Mouse (Mus musculus) MEL (cell line): ENCODE results near the gene Spry1. TPM values are rescaled to one million over a fixed set of nuclear protein-coding genes. Genes with fewer than 3 reads are reported as not detected.

Experiments
- DNase-seq: peaks from one replicate; pipeline ENCODE4 v3.0.0; 2011; ENCODE audit warnings: low read depth, low spot score
- H3K27ac ChIP-seq: 2 replicates; pipeline ENCODE4 v1.5.1; 2012; ENCODE audit warnings: low read depth, mild to moderate bottlenecking, control low read depth, low read length, moderate library complexity; ENCODE audit not compliant: control insufficient read depth
- H3K27me3 ChIP-seq, 2 experiments: fragments of 150-350 bp in 1 of 2; sonication (generic) in 1 of 2; 2 replicates each; pipeline ENCODE4 v1.6.1; 2012; ENCODE audit warnings: low read length in 2 of 2, mild to moderate bottlenecking in 2 of 2, improper control_type of control experiment in 1 of 2, moderate library complexity in 1 of 2; ENCODE audit not compliant: insufficient read depth in 2 of 2, control insufficient read depth in 1 of 2
- H3K36me3 ChIP-seq, 2 experiments: 2 replicates each; pipeline ENCODE4 v1.6.1; 2012 to 2014; ENCODE audit warnings: low read length in 2 of 2, improper control_type of control experiment in 1 of 2, inconsistent platforms in 1 of 2, mild to moderate bottlenecking in 1 of 2; ENCODE audit not compliant: insufficient read depth in 2 of 2, control insufficient read depth in 1 of 2
- H3K4me1 ChIP-seq, 2 experiments: fragments of 150-350 bp in 1 of 2; sonication (generic) in 1 of 2; 2 replicates each; pipeline ENCODE4 v1.6.1; 2012; ENCODE audit warnings: low read length in 2 of 2, improper control_type of control experiment in 1 of 2, mild to moderate bottlenecking in 1 of 2; ENCODE audit not compliant: insufficient read depth in 2 of 2, control insufficient read depth in 1 of 2
- H3K4me3 ChIP-seq, 2 experiments: fragments of 150-350 bp in 1 of 2; sonication (generic) in 1 of 2; 2 replicates each; pipeline ENCODE4 v1.5.1; 2012; ENCODE audit warnings: low read depth in 2 of 2, low read length in 2 of 2, mild to moderate bottlenecking in 2 of 2, moderate library complexity in 2 of 2, control low read depth in 1 of 2, improper control_type of control experiment in 1 of 2; ENCODE audit not compliant: control insufficient read depth in 1 of 2, insufficient read depth in 1 of 2
- H3K79me2 ChIP-seq: 2 replicates; pipeline ENCODE4 v1.6.1; 2012; ENCODE audit warnings: mild to moderate bottlenecking, low read length, moderate library complexity; ENCODE audit not compliant: control insufficient read depth, poor library complexity, insufficient read depth
- H3K9ac ChIP-seq: 2 replicates; pipeline ENCODE4 v1.6.1; 2012; ENCODE audit warnings: low read depth, mild to moderate bottlenecking, control low read depth, low read length, moderate library complexity; ENCODE audit not compliant: control insufficient read depth, poor library complexity, severe bottlenecking
- H3K9me3 ChIP-seq: fragments of 150-350 bp; sonication (generic); replicated peaks from 2 replicates; pipeline ENCODE4 v1.6.1; 2012; ENCODE audit warnings: mild to moderate bottlenecking, low read length, improper control_type of control experiment, moderate library complexity; ENCODE audit not compliant: insufficient read depth
- BHLHE40 ChIP-seq: IDR thresholded peaks from 2 replicates; pipeline ENCODE4 v1.6.1; 2012; ENCODE audit warnings: low read depth, mild to moderate bottlenecking, inconsistent platforms, low read length, improper control_type of control experiment, borderline replicate concordance
- CHD1 ChIP-seq: IDR thresholded peaks from 2 replicates; pipeline ENCODE4 v1.6.1; 2012; ENCODE audit warnings: low read depth, mild to moderate bottlenecking, inconsistent platforms, low read length, improper control_type of control experiment
- CHD2 ChIP-seq: IDR thresholded peaks from 2 replicates; pipeline ENCODE4 v1.6.1; 2011; ENCODE audit warnings: low read length, improper control_type of control experiment
- CTCF ChIP-seq, 3 experiments: IDR thresholded peaks in 2 of 3; conservative IDR thresholded peaks in 1 of 3; 2 replicates each; pipeline ENCODE4 v1.5.1; 2011 to 2012; ENCODE audit warnings: low read length in 3 of 3, low read depth in 2 of 3, mild to moderate bottlenecking in 2 of 3, improper control_type of control experiment in 1 of 3, inconsistent platforms in 1 of 3, mixed read lengths in 1 of 3, moderate library complexity in 1 of 3; ENCODE audit not compliant: control insufficient read depth in 1 of 3, insufficient read depth in 1 of 3, poor library complexity in 1 of 3, severe bottlenecking in 1 of 3
- E2F4 ChIP-seq: IDR thresholded peaks from 2 replicates; pipeline ENCODE4 v1.6.1; 2011; ENCODE audit warnings: low read depth, low read length, improper control_type of control experiment, borderline replicate concordance
- ELF1 ChIP-seq: IDR thresholded peaks from 2 replicates; pipeline ENCODE4 v1.6.1; 2014; ENCODE audit warnings: low read depth, mild to moderate bottlenecking, inconsistent platforms, low read length, improper control_type of control experiment, moderate library complexity
- EP300 ChIP-seq, 2 experiments: IDR thresholded peaks; 2 replicates each; pipeline ENCODE4 v1.6.1; 2011; ENCODE audit warnings: improper control_type of control experiment in 2 of 2, low read length in 2 of 2, low read depth in 1 of 2, mild to moderate bottlenecking in 1 of 2
- ETS1 ChIP-seq: IDR thresholded peaks from 2 replicates; pipeline ENCODE4 v1.6.1; 2012; ENCODE audit warnings: low read depth, mild to moderate bottlenecking, inconsistent platforms, low read length, improper control_type of control experiment, moderate library complexity
- GABPA ChIP-seq: IDR thresholded peaks from 2 replicates; pipeline ENCODE4 v1.6.1; 2012; ENCODE audit warnings: low read depth, mild to moderate bottlenecking, inconsistent platforms, low read length, improper control_type of control experiment, moderate library complexity
- GATA1 ChIP-seq: IDR thresholded peaks from 2 replicates; pipeline ENCODE4 v1.6.1; 2011; ENCODE audit warnings: low read depth, low read length, improper control_type of control experiment
- HCFC1 ChIP-seq: IDR thresholded peaks from 2 replicates; pipeline ENCODE4 v1.6.1; 2012; ENCODE audit warnings: low read depth, mild to moderate bottlenecking, inconsistent platforms, low read length, improper control_type of control experiment, moderate library complexity
- JUND ChIP-seq: IDR thresholded peaks from 2 replicates; pipeline ENCODE4 v1.6.1; 2011; ENCODE audit warnings: low read depth, mild to moderate bottlenecking, improper control_type of control experiment, low read length
- KAT2A ChIP-seq: conservative IDR thresholded peaks from 2 replicates; pipeline ENCODE4 v1.6.1; 2012; ENCODE audit warnings: low read depth, low read length, improper control_type of control experiment, inconsistent platforms
- MAX ChIP-seq: IDR thresholded peaks from 2 replicates; pipeline ENCODE4 v1.6.1; 2011; ENCODE audit warnings: low read length, improper control_type of control experiment
- MAZ ChIP-seq: IDR thresholded peaks from 2 replicates; pipeline ENCODE4 v1.6.1; 2012; ENCODE audit warnings: low read depth, mild to moderate bottlenecking, inconsistent platforms, low read length, improper control_type of control experiment
- MEF2A ChIP-seq: IDR thresholded peaks from 2 replicates; pipeline ENCODE4 v1.6.1; 2014; ENCODE audit warnings: low read depth, mild to moderate bottlenecking, inconsistent platforms, low read length, improper control_type of control experiment; ENCODE audit not compliant: poor library complexity, insufficient replicate concordance, severe bottlenecking; ENCODE audit errors: extremely low read depth
- MXI1 ChIP-seq: IDR thresholded peaks from 2 replicates; pipeline ENCODE4 v1.6.1; 2011; ENCODE audit warnings: mild to moderate bottlenecking, low read depth, low read length, improper control_type of control experiment
- MYB ChIP-seq: IDR thresholded peaks from 2 replicates; pipeline ENCODE4 v1.6.1; 2011; ENCODE audit warnings: mild to moderate bottlenecking, low read depth, low read length, improper control_type of control experiment
- MYC ChIP-seq: IDR thresholded peaks from 2 replicates; pipeline ENCODE4 v1.6.1; 2011; ENCODE audit warnings: low read depth, mild to moderate bottlenecking, low read length, improper control_type of control experiment, moderate library complexity
- NELFE ChIP-seq: IDR thresholded peaks from 2 replicates; pipeline ENCODE4 v1.6.1; 2011; ENCODE audit warnings: low read depth, low read length, improper control_type of control experiment
- NRF1 ChIP-seq: IDR thresholded peaks from 2 replicates; pipeline ENCODE4 v1.6.1; 2014; ENCODE audit warnings: low read depth, mild to moderate bottlenecking, inconsistent platforms, low read length, improper control_type of control experiment, moderate library complexity; ENCODE audit not compliant: poor library complexity, insufficient read depth, severe bottlenecking
- POLR2A ChIP-seq, 2 experiments: IDR thresholded peaks; 2 replicates each; pipeline ENCODE4 v1.6.1; 2011 to 2012; ENCODE audit warnings: low read length in 2 of 2, mild to moderate bottlenecking in 2 of 2, control low read depth in 1 of 2, improper control_type of control experiment in 1 of 2, low read depth in 1 of 2, moderate library complexity in 1 of 2; ENCODE audit not compliant: control insufficient read depth in 1 of 2, insufficient read depth in 1 of 2, poor library complexity in 1 of 2
- POLR2AphosphoS5 ChIP-seq: IDR thresholded peaks from 2 replicates; pipeline ENCODE4 v1.6.1; 2012; ENCODE audit warnings: low read depth, borderline replicate concordance, mild to moderate bottlenecking, inconsistent platforms, low read length, moderate library complexity, mixed read lengths
- RAD21 ChIP-seq: IDR thresholded peaks from 2 replicates; pipeline ENCODE4 v1.6.1; 2011; ENCODE audit warnings: mild to moderate bottlenecking, low read depth, low read length, improper control_type of control experiment
- RCOR1 ChIP-seq: IDR thresholded peaks from 2 replicates; pipeline ENCODE4 v1.6.1; 2012; ENCODE audit warnings: low read depth, mild to moderate bottlenecking, inconsistent platforms, low read length, improper control_type of control experiment
- SMC3 ChIP-seq: IDR thresholded peaks from 2 replicates; pipeline ENCODE4 v1.6.1; 2011; ENCODE audit warnings: low read depth, low read length, improper control_type of control experiment
- TBP ChIP-seq: IDR thresholded peaks from 2 replicates; pipeline ENCODE4 v1.8.0; 2011; ENCODE audit warnings: low read depth, low read length, improper control_type of control experiment
- TCF12 ChIP-seq: IDR thresholded peaks from 2 replicates; pipeline ENCODE4 v1.6.1; 2014; ENCODE audit warnings: low read depth, mild to moderate bottlenecking, inconsistent platforms, low read length, improper control_type of control experiment, moderate library complexity
- USF1 ChIP-seq: IDR thresholded peaks from 2 replicates; pipeline ENCODE4 v1.6.1; 2014; ENCODE audit warnings: low read depth, mild to moderate bottlenecking, inconsistent platforms, low read length, improper control_type of control experiment, moderate library complexity
- USF2 ChIP-seq, 2 experiments: IDR thresholded peaks; 2 replicates each; pipeline ENCODE4 v1.6.1; 2011 to 2012; ENCODE audit warnings: improper control_type of control experiment in 2 of 2, low read length in 2 of 2, borderline replicate concordance in 1 of 2, inconsistent platforms in 1 of 2, low read depth in 1 of 2, mild to moderate bottlenecking in 1 of 2; ENCODE audit not compliant: insufficient read depth in 1 of 2
- ZKSCAN1 ChIP-seq: IDR thresholded peaks from 2 replicates; pipeline ENCODE4 v1.6.1; 2012; ENCODE audit warnings: low read depth, mild to moderate bottlenecking, inconsistent platforms, low read length, improper control_type of control experiment, moderate library complexity
- polyA plus RNA-seq, 2 experiments: library from polyadenylated mRNA; stranded (reverse) in 1 of 2; unstranded in 1 of 2; fragments of >175 nt in 1 of 2; fragments of >200 nt in 1 of 2; gene quantifications; 2 replicates each; pipeline versions ENCODE4 v1.2.1 to v1.2.4; 2012; ENCODE audit warnings: low replicate concordance in 2 of 2, low read depth in 1 of 2; ENCODE audit not compliant: insufficient read length in 2 of 2, insufficient read depth in 1 of 2, missing spikeins in 1 of 2
- total RNA-seq: library from RNA; depleted of rRNA; stranded (reverse); fragments of 300-350 nt; gene quantifications from 2 replicates; pipeline ENCODE4 v1.2.3, GENCODE M21; 2012

Spry1 gene
- total and polyA plus RNA-seq, 3 experiments: 0.31 TPM; not detected in 2

DNA sequence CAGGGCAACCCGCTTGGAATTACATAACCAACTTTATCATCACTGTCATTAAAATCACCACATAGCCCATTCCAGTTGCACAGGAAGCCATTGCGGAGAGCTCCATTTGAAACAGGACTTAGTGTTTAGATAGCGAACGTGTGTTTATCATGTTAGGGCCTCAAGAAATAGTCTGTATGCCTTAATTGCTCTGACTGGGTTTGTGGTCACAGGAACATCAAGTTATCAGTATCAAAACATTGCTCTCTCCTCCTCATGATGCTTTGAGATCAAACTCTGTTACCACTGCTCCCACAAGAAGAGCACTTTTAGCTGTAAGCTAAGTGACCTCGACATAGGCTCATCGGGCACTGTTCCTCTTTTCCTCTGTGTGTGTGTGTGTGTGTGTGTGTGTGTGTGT, 19.9 kb downstream of the Spry1 start (continued):
- TF ChIP-seq NRF1 (no peak), MYB (no peak), ZKSCAN1 (no peak), RAD21 (no peak), E2F4 (no peak), USF1 (no peak), POLR2A (IDR thresholded peaks at IDR 0.05; ENCODE audit: control insufficient read depth in 1 of 2, insufficient read depth in 1 of 2, low read depth in 1 of 2, low read length in 2 of 2, poor library complexity in 1 of 2) (no peak), ELF1 (no peak), GATA1 (peak; percentile 82), MXI1 (no peak), ETS1 (peak; percentile 76), MYC (no peak)

DNA sequence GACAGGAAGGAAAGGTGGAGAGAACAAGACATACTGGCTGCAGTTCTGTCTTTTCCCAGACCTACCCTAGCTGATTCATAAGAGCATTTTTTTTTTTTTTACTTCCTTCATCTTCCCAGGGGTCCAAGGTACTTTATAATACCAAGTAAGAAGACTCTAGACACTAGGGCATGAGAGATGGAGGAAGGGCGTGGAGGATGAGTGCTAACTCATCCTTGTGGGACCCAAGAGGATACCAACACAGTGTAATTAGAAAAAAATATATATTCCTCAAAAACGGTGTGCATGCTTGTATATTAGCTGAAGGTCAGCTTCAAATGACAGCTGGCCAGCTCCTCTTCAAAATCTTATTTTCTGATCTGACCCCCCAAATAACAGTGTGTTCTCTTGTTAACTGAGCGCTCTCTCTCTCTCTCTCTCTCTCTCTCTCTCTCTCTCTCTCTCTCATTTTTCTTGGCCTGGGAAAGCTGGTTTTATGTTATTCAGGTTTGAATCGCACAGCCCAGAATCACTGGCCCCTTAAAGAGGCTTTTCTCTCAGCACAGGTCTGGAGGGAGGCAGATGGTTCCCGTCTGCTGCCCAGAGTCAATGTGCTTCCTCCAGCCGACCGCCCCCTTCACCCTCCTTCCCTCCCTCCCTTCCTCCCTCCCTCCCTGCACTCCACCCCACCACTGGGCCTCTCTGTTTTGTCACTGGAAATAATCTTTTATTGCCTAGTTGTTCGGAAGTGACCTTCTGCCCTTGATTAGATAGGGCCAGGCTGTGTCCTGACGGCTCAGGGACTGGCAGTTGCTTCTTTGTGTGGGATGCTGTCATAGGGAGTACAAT, 26.8 kb downstream of the Spry1 start:
- H3K27me3 ChIP-seq: no peaks in the 10 kb centered on the region
- H3K27ac ChIP-seq: peak overlapping the region; percentile 3; the same call in 1 of the 2 replicates
- H3K9me3 ChIP-seq: no peaks in the 10 kb centered on the region
- DNase-seq: peak; percentile 59
- peaks cover 0 to 34% of the 10 kb centered on the region in 2 experiments; a peak in 2 of 4 replicates for H3K36me3 ChIP-seq
- H3K4me3 ChIP-seq: peak overlapping the region in 1 of 2 experiments; percentile 37; a peak in 1 of 4 replicates
- H3K4me1 ChIP-seq: peaks cover 14 to 26% of the 10 kb centered on the region in 2 experiments
- 0 out of 2 replicates have a peak overlapping the region, but pooled peaks have one; percentile 9 for H3K9ac ChIP-seq
- peaks cover 23% of the 10 kb centered on the region for H3K79me2 ChIP-seq
- TF ChIP-seq USF2 (IDR thresholded peaks at IDR 0.05; ENCODE audit: borderline replicate concordance in 1 of 2, insufficient read depth in 1 of 2, low read depth in 1 of 2, low read length in 2 of 2): no peak
- peak; percentile 35; the same call in 1 of the 2 replicates for TF ChIP-seq TCF12
- no peak for TF ChIP-seq TBP
- TF ChIP-seq NRF1: no peak
- no peak for TF ChIP-seq KAT2A
- no peak for TF ChIP-seq CHD1
- no peak for TF ChIP-seq POLR2AphosphoS5
- no peak for TF ChIP-seq ZKSCAN1
- TF ChIP-seq BHLHE40: no peak
- no peak for TF ChIP-seq POLR2A (IDR thresholded peaks at IDR 0.05; ENCODE audit: control insufficient read depth in 1 of 2, insufficient read depth in 1 of 2, low read depth in 1 of 2, low read length in 2 of 2, poor library complexity in 1 of 2)
- TF ChIP-seq SMC3: no peak
- no peak for TF ChIP-seq JUND
- no peak for TF ChIP-seq CHD2
- TF ChIP-seq ELF1: no peak
- TF ChIP-seq RCOR1: peak; percentile 26; the same call in 1 of the 2 replicates
- TF ChIP-seq CTCF (IDR thresholded peaks at IDR 0.05 in 2 of 3, conservative IDR thresholded peaks at IDR 0.05 in 1 of 3; ENCODE audit: control insufficient read depth in 1 of 3, insufficient read depth in 1 of 3, low read depth in 2 of 3, low read length in 3 of 3, poor library complexity in 1 of 3, severe bottlenecking in 1 of 3): no peak
- no peak for TF ChIP-seq E2F4
- TF ChIP-seq MEF2A: no peak
- TF ChIP-seq MAX: 0 out of 2 replicates have a peak, but pooled peaks have one; percentile 25
- TF ChIP-seq NELFE: peak; percentile 20; the same call in 1 of the 2 replicates
- no peak for TF ChIP-seq HCFC1
- no peak for TF ChIP-seq MXI1
- no peak for TF ChIP-seq GABPA
- TF ChIP-seq MAZ: peak; percentile 92
- peak; percentile 41 to 83; a peak in 3 of 4 replicates for TF ChIP-seq EP300 (IDR thresholded peaks at IDR 0.05; ENCODE audit: low read depth in 1 of 2, low read length in 2 of 2)
